ENCODE assay signal across 15 mouse cellular contexts in genomic region chr1:53838182-53838859, GRCm38 (mm10). TPM values are rescaled to one million over a fixed set of nuclear protein-coding genes. Genes with fewer than 3 reads are reported as not detected.
DNase-seq lines count a peak whose midpoint lies in the region; ATAC-seq and TF ChIP-seq lines count a peak whose summit lies in the region.
"Had no signal": no experiment of that assay in that cellular context is flagged by ENCODE, and none has a peak within 500 bp of the region (broad histone marks: within the 10 kb centered on the region; RNA-seq: fewer than 3 reads in every experiment).

No protein-coding gene starts in this region.

- intact Hi-C loops in heart, postnatal 36 days (cut with DNase I) = no loop called here

- H3K4me2 ChIP-seq in forebrain, embryonic 11.5 days (ENCODE audit: low read depth, low read length, severe bottlenecking) = no peak overlapping the region
- no peak overlapping the region for H3K4me2 ChIP-seq in midbrain, embryonic 16.5 days (ENCODE audit: low read length)
- H3K4me2 ChIP-seq: embryonic facial prominence, embryonic 15.5 days; hindbrain, embryonic 15.5 days; midbrain, embryonic 11.5 days had no signal

- no peak for TF ChIP-seq POLR2A in MEL (IDR thresholded peaks at IDR 0.05; ENCODE audit: control insufficient read depth in 1 of 2, insufficient read depth in 1 of 2, low read depth in 1 of 2, low read length in 2 of 2, poor library complexity in 1 of 2)

- no peak overlapping the region for H3K4me3 ChIP-seq in MEL (ENCODE audit: control insufficient read depth in 1 of 2, insufficient read depth in 1 of 2, low read depth in 2 of 2, low read length in 2 of 2)
- no peak overlapping the region for H3K4me3 ChIP-seq in forebrain, embryonic 11.5 days (ENCODE audit: low read depth, low read length)
- H3K4me3 ChIP-seq in midbrain, embryonic 16.5 days (ENCODE audit: low read depth, low read length) = no peak overlapping the region
- H3K4me3 ChIP-seq: embryonic facial prominence, embryonic 15.5 days; hindbrain, embryonic 15.5 days had no signal

- no peak for TF ChIP-seq EP300 in MEL (IDR thresholded peaks at IDR 0.05; ENCODE audit: low read depth in 1 of 2, low read length in 2 of 2)

- H3K4me1 ChIP-seq in MEL (ENCODE audit: control insufficient read depth in 1 of 2, insufficient read depth in 2 of 2, low read length in 2 of 2) = no peaks in the 10 kb centered on the region
- no peaks in the 10 kb centered on the region for H3K4me1 ChIP-seq in forebrain, embryonic 11.5 days (replicated peaks; ENCODE audit: control insufficient read depth, insufficient read depth, low read length)
- no peaks in the 10 kb centered on the region for H3K4me1 ChIP-seq in midbrain, embryonic 16.5 days (ENCODE audit: control insufficient read depth, insufficient read depth, low read length)
- H3K4me1 ChIP-seq: embryonic facial prominence, embryonic 15.5 days; hindbrain, embryonic 15.5 days had no signal

- H3K79me2 ChIP-seq in MEL (ENCODE audit: control insufficient read depth, insufficient read depth, low read length, poor library complexity) = no peaks in the 10 kb centered on the region

- DNase-seq in heart, adult 11 months = peak; percentile 87
- DNase-seq in heart, postnatal 36 days = no peak
- DNase-seq in MEL (ENCODE audit: low read depth, low spot score) = peak; percentile 12
- DNase-seq in fibroblast of lung, adult 2 months (ENCODE audit: low read depth) = peak; percentile 71
- DNase-seq in forebrain, embryonic 11.5 days (ENCODE audit: low spot score) = no peak
- no peak for DNase-seq in layer of hippocampus, postnatal 25 days (ENCODE audit: extremely low spot score in 1 of 2, low spot score in 1 of 2)
- DNase-seq: cerebellum, adult 8-10 months; kidney, postnatal 14 days; right cerebral cortex, postnatal 14 days had no signal

- no peak for TF ChIP-seq RAD21 in MEL (IDR thresholded peaks at IDR 0.05; ENCODE audit: low read depth, low read length)

- peak; percentile 60; the same call in 1 of the 2 replicates for ATAC-seq in neutrophil, adult 5-6 weeks (ENCODE audit: extremely low read depth, insufficient number of reproducible peaks, low FRiP score, poor library complexity, severe bottlenecking)
- no peak for ATAC-seq in forebrain, embryonic 11.5 days (replicated peaks; ENCODE audit: low FRiP score)
- ATAC-seq in midbrain, embryonic 16.5 days = no peak

- WGBS in forebrain, embryonic 11.5 days = 94% methylated on average over 8 of the region's 8 CpGs
- WGBS in midbrain, embryonic 16.5 days = 96% methylated on average over 8 of the region's 8 CpGs

- TF ChIP-seq CTCF in MEL (IDR thresholded peaks at IDR 0.05 in 2 of 3, conservative IDR thresholded peaks at IDR 0.05 in 1 of 3; ENCODE audit: control insufficient read depth in 1 of 3, insufficient read depth in 1 of 3, low read depth in 2 of 3, low read length in 3 of 3, poor library complexity in 1 of 3, severe bottlenecking in 1 of 3) = no peak

- H3K27ac ChIP-seq in MEL (ENCODE audit: control insufficient read depth, low read depth, low read length) = no peak overlapping the region
- H3K27ac ChIP-seq in forebrain, embryonic 11.5 days (ENCODE audit: low read depth, low read length) = no peak overlapping the region
- H3K27ac ChIP-seq in midbrain, embryonic 16.5 days (ENCODE audit: low read length) = no peak overlapping the region
- H3K27ac ChIP-seq: embryonic facial prominence, embryonic 15.5 days; hindbrain, embryonic 15.5 days; liver, embryonic 14.5 days had no signal

- H3K9me3 ChIP-seq in MEL (replicated peaks; ENCODE audit: insufficient read depth, low read length) = no peaks in the 10 kb centered on the region
- H3K9me3 ChIP-seq in forebrain, embryonic 11.5 days (ENCODE audit: control insufficient read depth, low read length) = no peaks in the 10 kb centered on the region
- no peaks in the 10 kb centered on the region for H3K9me3 ChIP-seq in midbrain, embryonic 16.5 days (replicated peaks; ENCODE audit: control insufficient read depth, low read length, poor library complexity, severe bottlenecking)
- H3K9me3 ChIP-seq: embryonic facial prominence, embryonic 15.5 days; hindbrain, embryonic 15.5 days had no signal

- H3K27me3 ChIP-seq in MEL (ENCODE audit: control insufficient read depth in 1 of 2, insufficient read depth in 2 of 2, low read length in 2 of 2) = no peaks in the 10 kb centered on the region
- no peaks in the 10 kb centered on the region for H3K27me3 ChIP-seq in forebrain, embryonic 11.5 days (ENCODE audit: control insufficient read depth, insufficient read depth, low read length)
- H3K27me3 ChIP-seq in midbrain, embryonic 16.5 days (ENCODE audit: control insufficient read depth, insufficient read depth, low read depth, low read length) = no peaks in the 10 kb centered on the region
- H3K27me3 ChIP-seq: embryonic facial prominence, embryonic 15.5 days; hindbrain, embryonic 15.5 days had no signal

- H3K36me3 ChIP-seq in MEL (ENCODE audit: control insufficient read depth in 1 of 2, insufficient read depth in 2 of 2, low read length in 2 of 2) = no peaks in the 10 kb centered on the region
- H3K36me3 ChIP-seq in forebrain, embryonic 11.5 days (ENCODE audit: control insufficient read depth, insufficient read depth, low read length) = no peaks in the 10 kb centered on the region
- H3K36me3 ChIP-seq in midbrain, embryonic 16.5 days (ENCODE audit: control insufficient read depth, insufficient read depth, low read length) = peaks cover 6% of the 10 kb centered on the region
- H3K36me3 ChIP-seq: embryonic facial prominence, embryonic 15.5 days had no signal

- H3K9ac ChIP-seq in MEL (ENCODE audit: control insufficient read depth, low read depth, low read length, poor library complexity, severe bottlenecking) = no peak overlapping the region
- H3K9ac ChIP-seq in forebrain, embryonic 11.5 days (ENCODE audit: low read length) = no peak overlapping the region
- no peak overlapping the region for H3K9ac ChIP-seq in midbrain, embryonic 16.5 days (ENCODE audit: low read depth, low read length)
- H3K9ac ChIP-seq: embryonic facial prominence, embryonic 15.5 days; hindbrain, embryonic 15.5 days; liver, embryonic 14.5 days had no signal

TF ChIP-seq in MEL, 35 proteins besides CTCF, POLR2A, EP300 and RAD21:
- TF ChIP-seq E2F4 (IDR thresholded peaks at IDR 0.05; ENCODE audit: borderline replicate concordance, low read depth, low read length) = no peak
- no peak for TF ChIP-seq MYC (IDR thresholded peaks at IDR 0.05; ENCODE audit: low read depth, low read length)
- no peak for TF ChIP-seq MAZ (IDR thresholded peaks at IDR 0.05; ENCODE audit: low read depth, low read length)
- TF ChIP-seq NELFE (IDR thresholded peaks at IDR 0.05; ENCODE audit: low read depth, low read length) = no peak
- no peak for TF ChIP-seq KAT2A (conservative IDR thresholded peaks at IDR 0.05; ENCODE audit: low read depth, low read length)
- no peak for TF ChIP-seq RCOR1 (IDR thresholded peaks at IDR 0.05; ENCODE audit: low read depth, low read length)
- no peak for TF ChIP-seq TCF12 (IDR thresholded peaks at IDR 0.05; ENCODE audit: low read depth, low read length)
- TF ChIP-seq SMC3 (IDR thresholded peaks at IDR 0.05; ENCODE audit: low read depth, low read length) = no peak
- TF ChIP-seq MAX (IDR thresholded peaks at IDR 0.05; ENCODE audit: low read length) = no peak
- TF ChIP-seq ZKSCAN1 (IDR thresholded peaks at IDR 0.05; ENCODE audit: low read depth, low read length) = no peak
- TF ChIP-seq JUND (IDR thresholded peaks at IDR 0.05; ENCODE audit: low read depth, low read length) = no peak
- no peak for TF ChIP-seq CHD1 (IDR thresholded peaks at IDR 0.05; ENCODE audit: low read depth, low read length)
- TF ChIP-seq CHD2 (IDR thresholded peaks at IDR 0.05; ENCODE audit: low read length) = no peak
- no peak for TF ChIP-seq SIN3A (IDR thresholded peaks at IDR 0.05; ENCODE audit: low read length)
- TF ChIP-seq ETS1 (IDR thresholded peaks at IDR 0.05; ENCODE audit: low read depth, low read length) = no peak
- no peak for TF ChIP-seq TBP (IDR thresholded peaks at IDR 0.05; ENCODE audit: low read depth, low read length)
- TF ChIP-seq MXI1 (IDR thresholded peaks at IDR 0.05; ENCODE audit: low read depth, low read length) = no peak

RNA-seq across cellular contexts. Expression of gene Stk17b, which starts 53.3 kb away (rescaled TPM):
- total RNA-seq in heart, postnatal 36 days (2021) = 10 to 100 TPM; 11.0 to 11.6 TPM
- total RNA-seq in MEL (2012; rRNA removed) = 6.4 and 8.6 TPM in 2 replicates
- polyA plus RNA-seq in MEL (2012; ENCODE audit: insufficient read depth in 1 of 2, insufficient read length in 2 of 2, low read depth in 1 of 2, low replicate concordance in 2 of 2, missing spikeins in 1 of 2) = 1 to 10 TPM in 1 of 2 experiments, not detected in 1; 8.0 TPM
- 1,289 and 1,302 TPM in 2 replicates for total RNA-seq in neutrophil, adult 5-6 weeks (2017)
- 11.4 and 11.7 TPM in 2 replicates for polyA plus RNA-seq in forebrain, embryonic 11.5 days (2014; fragmentation: Nextera tagmentation; extraction: Ambion mirVana)
- 3.4 and 5.1 TPM in 2 replicates for polyA plus RNA-seq in midbrain, embryonic 16.5 days (2015; fragmentation: Nextera tagmentation; extraction: Ambion mirVana)
- 1 to 10 TPM; 4.9 to 5.0 TPM for total RNA-seq in layer of hippocampus, postnatal 25 days (2021)

Comparison
In these comparisons a context has a peak if more than half of its experiments do, and no peak if none do; other contexts are left out.
1. DNase-seq: peak in heart, adult 11 months (single experiment), MEL (single experiment) and fibroblast of lung, adult 2 months (single experiment); none in heart, postnatal 36 days (0 of 2), forebrain, embryonic 11.5 days (single experiment) and layer of hippocampus, postnatal 25 days (0 of 2).
2. RNA of gene Stk17b, which starts 53.3 kb away (total RNA-seq): 1,289 to 1,302 TPM in neutrophil, adult 5-6 weeks; 11.0 to 11.6 TPM in heart, postnatal 36 days, 6.4 to 8.6 TPM in MEL and 4.9 to 5.0 TPM in layer of hippocampus, postnatal 25 days; every median in the first group is over 100 times any median in the second.